Mouse (Mus musculus): ENCODE results near the gene Pdcd1lg2. TPM values are rescaled to one million over a fixed set of nuclear protein-coding genes. Genes with fewer than 3 reads are reported as not detected.
A peak's percentile ranks its signal among the peaks of the same experiment; 100 is the strongest.

Pdcd1lg2 gene
- total and polyA plus RNA-seq, 3 experiments = 0.14 TPM; not detected in 2

GRCm38 (mm10) chr19:29384994-29385393, 25.7 kb upstream of the Pdcd1lg2 start:
- Histone ChIP-seq H3K27ac (no peak overlapping the region), H3K9ac (ENCODE audit: low read depth, low read length) (no peak overlapping the region), H3K79me2 (replicated peaks; ENCODE audit: control insufficient read depth, insufficient read depth, low read length) (no peaks in the 10 kb centered on the region), H3K27me3 (ENCODE audit: control insufficient read depth, insufficient read depth, low read length) (no peaks in the 10 kb centered on the region), H3K4me1 (ENCODE audit: control insufficient read depth, insufficient read depth, low read length) (no peaks in the 10 kb centered on the region), H3K36me3 (ENCODE audit: control insufficient read depth, insufficient read depth, low read length) (no peaks in the 10 kb centered on the region), H3K4me3 (no peak overlapping the region)
- WGBS = 77% methylated on average over 6 of the region's 6 CpGs
- intact Hi-C loops (cut with DNase I) = no loop called here
- no peak for DNase-seq
- TF ChIP-seq CTCF (IDR thresholded peaks at IDR 0.05) (no peak), EP300 (IDR thresholded peaks at IDR 0.05; ENCODE audit: insufficient read depth, low read depth, low read length) (no peak)

DNA sequence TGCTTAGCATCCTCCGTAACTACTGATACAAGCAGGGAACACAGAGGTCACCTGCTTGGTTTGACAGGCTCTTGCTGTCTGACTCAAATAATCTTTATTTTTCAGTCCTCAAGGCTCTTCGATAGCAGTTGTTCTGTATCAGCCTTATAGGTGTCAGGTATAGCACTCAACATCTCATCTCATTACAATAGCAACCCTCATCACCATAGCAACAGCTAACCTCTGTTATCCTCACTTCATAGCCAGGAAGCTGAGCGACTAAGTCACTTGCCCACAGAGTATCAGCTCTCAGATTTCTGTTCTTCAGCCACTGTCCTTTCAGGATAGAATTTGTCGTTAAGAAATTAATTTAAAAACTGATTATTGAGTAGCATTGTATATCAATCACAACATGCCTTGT, 24.9 kb upstream of the Pdcd1lg2 start:
- Histone ChIP-seq H3K36me3 (ENCODE audit: control insufficient read depth, insufficient read depth, low read length) (no peaks in the 10 kb centered on the region), H3K27me3 (ENCODE audit: control insufficient read depth, insufficient read depth, low read length) (no peaks in the 10 kb centered on the region), H3K4me1 (ENCODE audit: control insufficient read depth, insufficient read depth, low read length) (no peaks in the 10 kb centered on the region), H3K4me3 (no peak overlapping the region), H3K9ac (ENCODE audit: low read depth, low read length) (no peak overlapping the region), H3K79me2 (replicated peaks; ENCODE audit: control insufficient read depth, insufficient read depth, low read length) (no peaks in the 10 kb centered on the region), H3K27ac (no peak overlapping the region)
- WGBS = 82% methylated on average over 4 of the region's 4 CpGs
- TF ChIP-seq POLR2A (IDR thresholded peaks at IDR 0.05; ENCODE audit: insufficient read depth, low read depth, low read length) = no peak
- TF ChIP-seq CTCF (IDR thresholded peaks at IDR 0.05) = no peak
- TF ChIP-seq EP300 (IDR thresholded peaks at IDR 0.05; ENCODE audit: insufficient read depth, low read depth, low read length) = no peak
- no peak for DNase-seq
- intact Hi-C loops (cut with DNase I) = no loop called here

DNA sequence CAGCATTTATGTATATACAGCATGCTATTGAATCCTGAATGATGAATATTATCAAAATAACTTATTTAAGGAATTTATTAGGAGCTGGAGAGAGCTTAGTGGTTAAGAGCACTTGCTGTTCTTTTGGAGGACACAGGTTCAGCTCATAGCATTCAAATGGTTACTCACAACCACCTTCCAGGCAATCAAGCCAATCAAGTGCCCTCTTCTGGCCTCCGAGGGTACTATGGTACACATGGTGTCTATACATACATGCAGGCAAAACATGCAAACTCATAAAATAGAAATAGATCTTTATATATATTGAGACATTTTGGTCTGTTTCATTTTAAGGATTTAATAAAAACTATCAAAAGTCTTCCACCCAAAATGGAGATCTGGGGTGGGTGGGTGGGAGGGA, 21.9 kb upstream of the Pdcd1lg2 start:
- Histone ChIP-seq H3K4me3 (no peak overlapping the region), H3K27me3 (ENCODE audit: control insufficient read depth, insufficient read depth, low read length) (no peaks in the 10 kb centered on the region), H3K9ac (ENCODE audit: low read depth, low read length) (no peak overlapping the region), H3K4me1 (ENCODE audit: control insufficient read depth, insufficient read depth, low read length) (no peaks in the 10 kb centered on the region), H3K27ac (no peak overlapping the region), H3K79me2 (replicated peaks; ENCODE audit: control insufficient read depth, insufficient read depth, low read length) (no peaks in the 10 kb centered on the region), H3K36me3 (ENCODE audit: control insufficient read depth, insufficient read depth, low read length) (no peaks in the 10 kb centered on the region)
- intact Hi-C loops (cut with DNase I) = no loop called here
- no peak for DNase-seq
- 89% methylated on average over 1 of the region's 1 CpGs for WGBS
- TF ChIP-seq POLR2A (IDR thresholded peaks at IDR 0.05; ENCODE audit: insufficient read depth, low read depth, low read length) = no peak
- peak; percentile 16; the same call in 1 of the 2 replicates for TF ChIP-seq CTCF (IDR thresholded peaks at IDR 0.05)

GRCm38 (mm10) chr19:29390483-29390882, 20.2 kb upstream of the Pdcd1lg2 start:
- Histone ChIP-seq H3K4me1 (ENCODE audit: control insufficient read depth, insufficient read depth, low read length) (no peaks in the 10 kb centered on the region), H3K36me3 (ENCODE audit: control insufficient read depth, insufficient read depth, low read length) (no peaks in the 10 kb centered on the region), H3K4me3 (no peak overlapping the region), H3K27ac (no peak overlapping the region), H3K27me3 (ENCODE audit: control insufficient read depth, insufficient read depth, low read length) (no peaks in the 10 kb centered on the region), H3K79me2 (replicated peaks; ENCODE audit: control insufficient read depth, insufficient read depth, low read length) (no peaks in the 10 kb centered on the region), H3K9ac (ENCODE audit: low read depth, low read length) (no peak overlapping the region)
- TF ChIP-seq EP300 (IDR thresholded peaks at IDR 0.05; ENCODE audit: insufficient read depth, low read depth, low read length) (no peak), CTCF (IDR thresholded peaks at IDR 0.05) (no peak), POLR2A (IDR thresholded peaks at IDR 0.05; ENCODE audit: insufficient read depth, low read depth, low read length) (no peak)
- DNase-seq = no peak
- WGBS = 81% methylated on average over 5 of the region's 5 CpGs
- intact Hi-C loops (cut with DNase I) = no loop called here

DNA sequence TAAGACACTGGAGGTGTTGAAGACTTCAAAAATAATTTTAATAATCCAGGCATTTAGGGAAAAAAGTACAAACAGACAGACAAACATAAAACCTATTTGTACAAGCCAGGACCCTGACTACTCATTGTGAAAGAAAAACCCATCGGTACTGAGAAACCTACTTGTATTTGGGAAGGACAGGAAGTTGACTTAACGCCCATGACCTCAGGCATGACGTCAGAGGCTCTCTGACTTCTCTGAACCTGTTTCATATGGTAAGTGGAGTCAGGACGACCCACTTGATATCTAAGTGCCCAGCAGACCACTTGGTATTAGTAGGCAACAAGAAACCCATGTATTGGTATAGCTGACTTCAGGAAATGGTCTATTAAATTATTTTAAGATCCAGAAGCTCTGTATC, 19.4 kb upstream of the Pdcd1lg2 start:
- H3K36me3 ChIP-seq (ENCODE audit: control insufficient read depth, insufficient read depth, low read length) = no peaks in the 10 kb centered on the region
- H3K27me3 ChIP-seq (ENCODE audit: control insufficient read depth, insufficient read depth, low read length) = no peaks in the 10 kb centered on the region
- H3K9ac ChIP-seq (ENCODE audit: low read depth, low read length) = no peak overlapping the region
- TF ChIP-seq POLR2A (IDR thresholded peaks at IDR 0.05; ENCODE audit: insufficient read depth, low read depth, low read length) = no peak
- no peak for TF ChIP-seq EP300 (IDR thresholded peaks at IDR 0.05; ENCODE audit: insufficient read depth, low read depth, low read length)
- no peak for TF ChIP-seq CTCF (IDR thresholded peaks at IDR 0.05)
- H3K4me1 ChIP-seq (ENCODE audit: control insufficient read depth, insufficient read depth, low read length) = no peaks in the 10 kb centered on the region
- DNase-seq = no peak
- no peak overlapping the region for H3K27ac ChIP-seq
- 35% methylated on average over 4 of the region's 4 CpGs for WGBS
- no peak overlapping the region for H3K4me3 ChIP-seq
- intact Hi-C loops (cut with DNase I) = no loop called here
- H3K79me2 ChIP-seq (replicated peaks; ENCODE audit: control insufficient read depth, insufficient read depth, low read length) = no peaks in the 10 kb centered on the region

DNA sequence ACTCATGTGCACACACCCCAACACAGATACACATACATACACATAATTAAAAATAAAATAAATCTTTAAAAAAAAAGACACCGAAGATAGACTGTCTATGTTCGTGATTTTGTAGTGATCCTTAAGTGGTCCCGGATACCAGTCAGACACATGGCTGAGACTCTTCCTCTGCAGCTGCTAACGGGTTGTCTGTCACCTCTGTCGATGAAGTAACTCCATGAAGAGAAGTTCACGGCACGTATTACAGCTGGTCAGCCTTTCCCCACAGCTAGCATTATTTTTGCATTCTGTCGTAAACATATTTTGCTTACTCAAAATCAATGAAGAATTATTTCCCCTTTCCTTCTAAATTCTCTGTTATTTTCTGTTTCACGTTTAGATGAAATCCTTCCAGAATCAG, 17.4 kb upstream of the Pdcd1lg2 start:
- no peak for DNase-seq
- 82% methylated on average over 9 of the region's 9 CpGs for WGBS

More for the DNA sequence above, 17.4 kb upstream of the Pdcd1lg2 start:
- Histone ChIP-seq H3K4me3 (no peak overlapping the region), H3K79me2 (replicated peaks; ENCODE audit: control insufficient read depth, insufficient read depth, low read length) (no peaks in the 10 kb centered on the region), H3K27me3 (ENCODE audit: control insufficient read depth, insufficient read depth, low read length) (no peaks in the 10 kb centered on the region), H3K36me3 (ENCODE audit: control insufficient read depth, insufficient read depth, low read length) (no peaks in the 10 kb centered on the region), H3K9ac (ENCODE audit: low read depth, low read length) (no peak overlapping the region), H3K4me1 (ENCODE audit: control insufficient read depth, insufficient read depth, low read length) (no peaks in the 10 kb centered on the region), H3K27ac (no peak overlapping the region)
- intact Hi-C loops (cut with DNase I) = no loop called here
- TF ChIP-seq CTCF (IDR thresholded peaks at IDR 0.05) (no peak), POLR2A (IDR thresholded peaks at IDR 0.05; ENCODE audit: insufficient read depth, low read depth, low read length) (no peak), EP300 (IDR thresholded peaks at IDR 0.05; ENCODE audit: insufficient read depth, low read depth, low read length) (no peak)

All from heart, adult 2 months (tissue).